Mouse (Mus musculus): ENCODE measurements at regions not wholly inside any gene's neighbourhood (a gene's known extent, or its start where the extent isn't known, plus 50 kb on each side); places are given as distances from the start of the nearest gene placed in this dataset.

DNA sequence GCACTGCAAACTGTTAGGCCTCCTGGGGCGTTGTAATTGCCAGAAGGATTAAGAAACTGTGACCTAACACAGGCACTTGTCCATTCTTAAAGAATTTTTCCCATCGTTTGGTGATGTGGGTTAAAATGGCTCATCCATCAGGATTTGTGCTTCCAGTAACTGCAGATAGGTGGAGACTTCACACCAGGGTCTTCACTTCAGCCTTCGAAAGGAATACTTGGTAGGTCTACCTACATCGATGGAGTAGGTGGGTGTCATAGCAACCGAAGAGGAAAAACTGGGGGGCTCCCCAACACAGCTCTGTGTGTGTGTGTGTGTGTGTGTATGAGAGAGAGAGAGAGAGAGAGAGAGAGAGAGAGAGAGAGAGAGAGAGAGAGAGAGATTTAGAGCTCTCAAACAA, 126.3 kb upstream of the Zfp706 start:
- no peaks in the 10 kb centered on the region for H3K9me3 ChIP-seq (replicated peaks)
- no peaks in the 10 kb centered on the region for H3K36me3 ChIP-seq (replicated peaks)
- no peak overlapping the region for H3K4me3 ChIP-seq (ENCODE audit: low read depth, low read length)
- H3K27me3 ChIP-seq (ENCODE audit: insufficient read depth, low read length) = peaks cover 3% of the 10 kb centered on the region; the same call in 1 of the 2 replicates
- no peaks in the 10 kb centered on the region for H3K4me1 ChIP-seq (ENCODE audit: insufficient read depth, low read depth, low read length)
- ATAC-seq (ENCODE audit: extremely low read depth, insufficient number of reproducible peaks, low FRiP score, poor library complexity, severe bottlenecking) (no peak), DNase-seq (ENCODE audit: low spot score) (no peak)
- no peak for TF ChIP-seq POLR2AphosphoS5 (IDR thresholded peaks at IDR 0.05; ENCODE audit: insufficient replicate concordance, low read depth, low read length)
- TF ChIP-seq GATA1 (IDR thresholded peaks at IDR 0.05; ENCODE audit: borderline replicate concordance, low read length) = no peak
- TF ChIP-seq CTCF (IDR thresholded peaks at IDR 0.05; ENCODE audit: low read depth, low read length) = no peak
- no peak for TF ChIP-seq TAL1 (conservative IDR thresholded peaks at IDR 0.05; ENCODE audit: low read depth, low read length)
- TF ChIP-seq GATA2 (IDR thresholded peaks at IDR 0.05; ENCODE audit: borderline replicate concordance, low read depth, low read length) = no peak

DNA sequence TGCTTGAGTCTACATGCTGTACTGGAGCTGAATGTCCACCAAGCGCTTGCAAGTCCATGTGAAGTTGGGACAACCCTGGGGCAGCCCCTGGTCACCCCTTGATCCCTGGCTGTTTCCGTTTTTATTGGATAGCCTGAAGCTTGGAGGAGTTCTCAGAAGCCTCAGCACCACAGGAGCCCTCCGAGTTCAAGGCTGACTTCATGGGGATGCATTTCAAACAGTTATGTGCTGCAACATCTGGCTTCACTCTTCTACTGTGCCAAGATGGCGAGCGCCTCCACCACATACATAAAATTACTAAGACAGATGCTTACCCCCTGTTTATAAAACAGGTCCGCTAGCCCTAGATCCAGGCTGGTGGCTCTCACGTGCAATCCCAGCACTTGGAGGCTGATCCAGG, 120.1 kb upstream of the Zfp706 start:
- H3K36me3 ChIP-seq (replicated peaks) = no peaks in the 10 kb centered on the region
- peaks cover 3% of the 10 kb centered on the region; the same call in 1 of the 2 replicates for H3K27me3 ChIP-seq (ENCODE audit: insufficient read depth, low read length)
- no peak overlapping the region for H3K4me3 ChIP-seq (ENCODE audit: low read depth, low read length)
- H3K9me3 ChIP-seq (replicated peaks) = no peaks in the 10 kb centered on the region
- ATAC-seq (ENCODE audit: extremely low read depth, insufficient number of reproducible peaks, low FRiP score, poor library complexity, severe bottlenecking) (no peak), DNase-seq (ENCODE audit: low spot score) (no peak)
- no peak for TF ChIP-seq TAL1 (conservative IDR thresholded peaks at IDR 0.05; ENCODE audit: low read depth, low read length)
- no peak for TF ChIP-seq GATA1 (IDR thresholded peaks at IDR 0.05; ENCODE audit: borderline replicate concordance, low read length)
- no peak for TF ChIP-seq GATA2 (IDR thresholded peaks at IDR 0.05; ENCODE audit: borderline replicate concordance, low read depth, low read length)
- TF ChIP-seq POLR2AphosphoS5 (IDR thresholded peaks at IDR 0.05; ENCODE audit: insufficient replicate concordance, low read depth, low read length) = no peak
- no peak for TF ChIP-seq CTCF (IDR thresholded peaks at IDR 0.05; ENCODE audit: low read depth, low read length)
- H3K4me1 ChIP-seq (ENCODE audit: insufficient read depth, low read depth, low read length) = no peaks in the 10 kb centered on the region

DNA sequence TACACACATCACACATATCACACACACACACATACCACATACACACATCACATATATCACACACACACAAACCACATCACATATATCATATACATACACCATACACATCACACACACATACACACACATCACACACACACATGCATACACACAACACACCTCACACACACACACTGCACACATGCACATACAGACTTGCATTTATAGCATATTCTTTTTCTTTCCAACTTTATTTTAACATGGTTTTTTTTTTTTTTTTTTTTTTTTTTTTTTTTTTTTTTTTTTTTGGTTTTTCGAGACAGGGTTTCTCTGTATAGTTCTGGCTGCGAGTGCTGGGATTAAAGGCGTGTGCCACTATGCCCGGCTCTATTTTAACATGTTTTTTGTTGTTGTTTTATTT, 119.6 kb upstream of the Zfp706 start:
- Histone ChIP-seq H3K36me3 (replicated peaks) (no peaks in the 10 kb centered on the region), H3K9me3 (replicated peaks) (no peaks in the 10 kb centered on the region), H3K27me3 (ENCODE audit: insufficient read depth, low read length) (peaks cover 6% of the 10 kb centered on the region; the same call in 1 of the 2 replicates), H3K4me1 (ENCODE audit: insufficient read depth, low read depth, low read length) (no peaks in the 10 kb centered on the region), H3K4me3 (ENCODE audit: low read depth, low read length) (no peak overlapping the region)
- no peak for ATAC-seq (ENCODE audit: extremely low read depth, insufficient number of reproducible peaks, low FRiP score, poor library complexity, severe bottlenecking)
- TF ChIP-seq CTCF (IDR thresholded peaks at IDR 0.05; ENCODE audit: low read depth, low read length) = no peak
- no peak for TF ChIP-seq POLR2AphosphoS5 (IDR thresholded peaks at IDR 0.05; ENCODE audit: insufficient replicate concordance, low read depth, low read length)
- TF ChIP-seq GATA1 (IDR thresholded peaks at IDR 0.05; ENCODE audit: borderline replicate concordance, low read length) = no peak
- TF ChIP-seq GATA2 (IDR thresholded peaks at IDR 0.05; ENCODE audit: borderline replicate concordance, low read depth, low read length) = no peak
- DNase-seq (ENCODE audit: low spot score) = no peak

DNA sequence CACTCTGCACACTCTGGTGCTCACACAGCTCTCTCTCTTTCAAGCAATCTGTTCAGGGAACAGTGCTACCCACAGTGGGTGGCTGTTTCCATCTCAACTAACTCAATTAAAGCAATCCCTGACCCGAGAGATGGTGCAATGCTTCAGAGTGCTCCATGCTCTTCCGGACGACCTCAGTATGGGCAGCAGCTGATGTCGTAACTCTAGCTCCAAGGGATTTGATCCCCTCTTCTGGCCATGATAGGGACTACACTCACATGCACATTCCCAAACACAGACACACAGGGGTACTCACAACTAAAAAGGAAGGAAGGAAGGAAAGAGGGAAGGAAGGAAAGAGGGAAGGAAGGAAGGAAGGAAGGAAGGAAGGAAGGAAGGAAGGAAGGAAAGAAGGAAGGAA, 118.2 kb upstream of the Zfp706 start:
- TF ChIP-seq GATA2 (IDR thresholded peaks at IDR 0.05; ENCODE audit: borderline replicate concordance, low read depth, low read length) = no peak
- TF ChIP-seq TAL1 (conservative IDR thresholded peaks at IDR 0.05; ENCODE audit: low read depth, low read length) = no peak
- no peak for TF ChIP-seq GATA1 (IDR thresholded peaks at IDR 0.05; ENCODE audit: borderline replicate concordance, low read length)
- TF ChIP-seq POLR2AphosphoS5 (IDR thresholded peaks at IDR 0.05; ENCODE audit: insufficient replicate concordance, low read depth, low read length) = no peak
- no peak for TF ChIP-seq CTCF (IDR thresholded peaks at IDR 0.05; ENCODE audit: low read depth, low read length)
- no peak for ATAC-seq (ENCODE audit: extremely low read depth, insufficient number of reproducible peaks, low FRiP score, poor library complexity, severe bottlenecking)
- no peaks in the 10 kb centered on the region for H3K4me1 ChIP-seq (ENCODE audit: insufficient read depth, low read depth, low read length)

DNA sequence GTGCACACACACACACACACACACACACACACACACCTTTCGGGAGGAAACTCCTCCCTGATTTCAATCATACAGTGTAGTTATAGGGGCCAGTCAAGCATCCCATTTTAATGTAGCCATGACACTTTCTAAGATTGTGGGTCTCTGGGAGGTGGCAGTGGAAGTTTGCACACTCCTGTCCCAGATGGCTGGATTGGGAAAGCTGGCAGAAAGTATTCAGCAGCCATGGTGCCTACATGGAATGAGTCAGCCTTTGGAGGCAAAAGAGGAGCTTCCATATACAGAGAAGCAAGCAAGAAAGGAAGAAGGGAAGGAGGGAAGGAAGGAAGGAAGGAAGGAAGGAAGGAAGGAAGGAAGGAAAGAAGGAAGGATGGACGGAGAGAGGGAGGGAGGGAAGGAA, 117.4 kb upstream of the Zfp706 start:
- no peak for ATAC-seq (ENCODE audit: extremely low read depth, insufficient number of reproducible peaks, low FRiP score, poor library complexity, severe bottlenecking)
- no peaks in the 10 kb centered on the region for H3K36me3 ChIP-seq (replicated peaks)
- no peak overlapping the region for H3K4me3 ChIP-seq (ENCODE audit: low read depth, low read length)
- no peaks in the 10 kb centered on the region for H3K9me3 ChIP-seq (replicated peaks)
- H3K4me1 ChIP-seq (ENCODE audit: insufficient read depth, low read depth, low read length) = no peaks in the 10 kb centered on the region
- TF ChIP-seq POLR2AphosphoS5 (IDR thresholded peaks at IDR 0.05; ENCODE audit: insufficient replicate concordance, low read depth, low read length) (no peak), GATA2 (IDR thresholded peaks at IDR 0.05; ENCODE audit: borderline replicate concordance, low read depth, low read length) (no peak), TAL1 (conservative IDR thresholded peaks at IDR 0.05; ENCODE audit: low read depth, low read length) (no peak), GATA1 (IDR thresholded peaks at IDR 0.05; ENCODE audit: borderline replicate concordance, low read length) (no peak), CTCF (IDR thresholded peaks at IDR 0.05; ENCODE audit: low read depth, low read length) (no peak)
- H3K27me3 ChIP-seq (ENCODE audit: insufficient read depth, low read length) = peaks cover 9% of the 10 kb centered on the region
- no peak for DNase-seq (ENCODE audit: low spot score)

More for the DNA sequence above, 118.2 kb upstream of the Zfp706 start:
- no peak overlapping the region for H3K4me3 ChIP-seq (ENCODE audit: low read depth, low read length)
- H3K9me3 ChIP-seq (replicated peaks) = no peaks in the 10 kb centered on the region
- no peak for DNase-seq (ENCODE audit: low spot score)
- peaks cover 6% of the 10 kb centered on the region; the same call in 1 of the 2 replicates for H3K27me3 ChIP-seq (ENCODE audit: insufficient read depth, low read length)
- H3K36me3 ChIP-seq (replicated peaks) = no peaks in the 10 kb centered on the region

DNA sequence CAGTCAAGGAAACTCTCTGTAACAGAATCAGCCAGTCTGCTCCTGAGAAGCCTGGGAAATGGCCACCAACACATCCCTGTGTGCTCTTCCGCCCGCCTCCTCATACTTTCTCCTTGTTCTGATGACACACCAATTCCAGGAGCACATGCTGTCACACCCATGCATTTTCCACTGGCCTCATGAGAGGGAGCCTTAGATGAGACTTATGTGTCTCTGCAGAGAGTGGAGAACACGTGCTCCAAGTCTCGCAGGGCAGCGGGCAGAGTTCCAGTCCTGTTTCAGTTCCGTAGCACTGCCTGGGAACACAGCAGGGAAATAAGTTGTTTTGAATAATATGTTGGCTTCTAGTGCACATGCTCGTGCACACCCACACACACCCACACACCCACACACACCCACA, 116.7 kb upstream of the Zfp706 start:
- H3K4me3 ChIP-seq (ENCODE audit: low read depth, low read length) = no peak overlapping the region
- no peaks in the 10 kb centered on the region for H3K4me1 ChIP-seq (ENCODE audit: insufficient read depth, low read depth, low read length)
- no peaks in the 10 kb centered on the region for H3K36me3 ChIP-seq (replicated peaks)
- DNase-seq (ENCODE audit: low spot score) (no peak), ATAC-seq (ENCODE audit: extremely low read depth, insufficient number of reproducible peaks, low FRiP score, poor library complexity, severe bottlenecking) (no peak)
- H3K9me3 ChIP-seq (replicated peaks) = no peaks in the 10 kb centered on the region
- TF ChIP-seq TAL1 (conservative IDR thresholded peaks at IDR 0.05; ENCODE audit: low read depth, low read length) (no peak), GATA2 (IDR thresholded peaks at IDR 0.05; ENCODE audit: borderline replicate concordance, low read depth, low read length) (no peak), GATA1 (IDR thresholded peaks at IDR 0.05; ENCODE audit: borderline replicate concordance, low read length) (no peak), POLR2AphosphoS5 (IDR thresholded peaks at IDR 0.05; ENCODE audit: insufficient replicate concordance, low read depth, low read length) (no peak)
- peaks cover 9% of the 10 kb centered on the region for H3K27me3 ChIP-seq (ENCODE audit: insufficient read depth, low read length)

All from G1E (cell line).